Mouse (Mus musculus): Measurements from ENCODE around the gene Avil.

DNA sequence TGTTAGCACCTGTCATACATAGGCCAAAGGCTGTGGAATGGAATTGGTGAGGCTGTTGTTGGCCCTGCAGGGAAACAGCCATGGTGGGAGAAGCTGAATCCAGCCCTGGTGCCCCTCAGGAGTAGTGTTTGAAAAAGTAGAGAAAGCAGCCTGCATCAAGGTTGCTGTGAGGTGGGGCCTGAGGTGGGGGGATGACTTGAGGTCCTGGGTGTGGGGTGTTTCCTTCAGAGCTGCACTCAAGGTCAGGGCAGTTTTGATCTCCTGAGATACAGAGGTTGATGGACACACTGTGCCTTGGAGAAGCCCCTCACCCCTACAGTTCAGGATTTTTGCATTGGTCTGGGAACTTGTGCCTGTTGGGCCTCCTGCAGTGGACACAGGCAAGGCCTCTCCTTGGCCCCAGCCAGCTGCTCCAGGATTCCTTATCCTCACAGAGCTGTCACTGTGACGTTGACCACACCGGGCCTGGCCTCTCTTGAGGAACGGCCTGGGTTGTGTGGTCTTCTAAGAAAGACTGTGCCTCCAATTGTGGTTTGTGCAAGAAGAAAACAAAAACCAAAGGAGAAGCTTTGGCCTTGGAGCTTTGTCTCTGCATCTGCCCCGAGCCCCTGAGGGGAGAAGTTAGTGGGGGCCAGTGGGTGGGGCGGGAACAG, 11.9 kb upstream of the Avil start:
- TF ChIP-seq EP300 (optimal IDR thresholded peaks at IDR 0.05), result no peak
- no peak for TF ChIP-seq CTCF (IDR thresholded peaks at IDR 0.05; ENCODE audit: low read depth)

Measured in stomach, postnatal 0 days (tissue).